Mouse (Mus musculus) kidney, embryonic 15.5 days (tissue): ENCODE results near the gene Rab40b. TPM values are rescaled to one million over a fixed set of nuclear protein-coding genes. Genes with fewer than 3 reads are reported as not detected.
"Not testable (repeated sequence)": the region's sequence is repeated elsewhere in the genome, so short reads cannot be mapped to it uniquely, and the experiment has no call there.

ENCODE experiments used
- ATAC-seq: fragments of 200-750 bp; cut with Nextera tagmentation; replicated peaks from 2 replicates; pipeline ENCODE4 v1.8.0; 2017; ENCODE audit warnings: moderate TSS enrichment; ENCODE audit not compliant: low FRiP score
- H3K27ac ChIP-seq: fragments of 300-500 bp; sonication (generic); 2 replicates; pipeline ENCODE4 v1.5.1; 2015; ENCODE audit warnings: mild to moderate bottlenecking, inconsistent platforms
- H3K27me3 ChIP-seq: fragments of 300-500 bp; sonication (generic); 2 replicates; pipeline ENCODE4 v1.6.1; 2015; ENCODE audit warnings: inconsistent platforms
- H3K36me3 ChIP-seq: fragments of 300-500 bp; sonication (generic); 2 replicates; pipeline ENCODE4 v1.6.1; 2015; ENCODE audit warnings: inconsistent platforms
- H3K4me1 ChIP-seq: fragments of 300-500 bp; sonication (generic); 2 replicates; pipeline ENCODE4 v1.6.1; 2015; ENCODE audit warnings: inconsistent platforms
- H3K4me2 ChIP-seq: fragments of 300-500 bp; sonication (generic); 2 replicates; pipeline ENCODE4 v1.6.1; 2015; ENCODE audit warnings: moderate library complexity, mild to moderate bottlenecking, inconsistent platforms
- H3K4me3 ChIP-seq: fragments of 300-500 bp; sonication (generic); replicated peaks from 2 replicates; pipeline ENCODE4 v1.5.1; 2015; ENCODE audit warnings: mild to moderate bottlenecking, inconsistent platforms
- H3K9ac ChIP-seq: fragments of 300-500 bp; sonication (generic); 2 replicates; pipeline ENCODE4 v1.6.1; 2015; ENCODE audit warnings: mild to moderate bottlenecking, inconsistent platforms
- H3K9me3 ChIP-seq: fragments of 300-500 bp; sonication (generic); replicated peaks from 2 replicates; pipeline ENCODE4 v1.6.1; 2016; ENCODE audit warnings: inconsistent platforms
- WGBS: fragments of 180-500 bp; shearing (Covaris S2); methylation state at CpG from one replicate; pipeline ENCODE4 v1.1.7; 2015; ENCODE audit warnings: mixed read lengths; 5-methylcytosine and 5-hydroxymethylcytosine counted together
- microRNA-seq: library from miRNA; unstranded; fragments of <30 nt; microRNA quantifications from one replicate; pipeline ENCODE4, GENCODE M21; 2016
- polyA plus RNA-seq: library from polyadenylated mRNA; unstranded; fragments of >200 nt; fragmentation: Nextera tagmentation; extraction: Ambion mirVana; gene quantifications from 2 replicates; pipeline ENCODE4 v1.2.1, GENCODE M21; 2015

Rab40b gene
- polyA plus RNA-seq, 1 experiment from 2014 or later = 5.5 TPM

GRCm38 (mm10) chr11:121326034-121326433 lies 62.0 kb downstream of the Rab40b start:
- Histone ChIP-seq H3K4me3 (no peak overlapping the region), H3K4me1 (no peaks in the 10 kb centered on the region), H3K27ac (no peak overlapping the region), H3K36me3 (peaks cover 66% of the 10 kb centered on the region), H3K9ac (no peak overlapping the region), H3K9me3 (peaks cover 2% of the 10 kb centered on the region), H3K4me2 (no peak overlapping the region), H3K27me3 (no peaks in the 10 kb centered on the region)
- no peak for ATAC-seq
- WGBS = 63% methylated on average over 1 of the region's 1 CpGs

GRCm38 (mm10) chr11:121307712-121308111 lies 80.3 kb downstream of the Rab40b start:
- H3K36me3 ChIP-seq = peaks cover 79% of the 10 kb centered on the region
- ATAC-seq, H3K4me1 ChIP-seq, H3K27ac ChIP-seq, H3K4me2 ChIP-seq, H3K27me3 ChIP-seq, H3K9me3 ChIP-seq, H3K4me3 ChIP-seq, H3K9ac ChIP-seq: not testable (repeated sequence)
- 69% methylated on average over 6 of the region's 6 CpGs for WGBS

GRCm38 (mm10) chr11:121306608-121307007 lies 81.4 kb downstream of the Rab40b start:
- no peaks in the 10 kb centered on the region for H3K4me1 ChIP-seq
- no peak overlapping the region for H3K4me3 ChIP-seq
- ATAC-seq = no peak
- no peak overlapping the region for H3K27ac ChIP-seq
- H3K9ac ChIP-seq = no peak overlapping the region
- peaks cover 90% of the 10 kb centered on the region for H3K36me3 ChIP-seq
- H3K27me3 ChIP-seq = no peaks in the 10 kb centered on the region
- peaks cover 7% of the 10 kb centered on the region; the same call in 1 of the 2 replicates for H3K9me3 ChIP-seq
- 94% methylated on average over 8 of the region's 8 CpGs for WGBS
- no peak overlapping the region for H3K4me2 ChIP-seq

Small RNA genes within 50 kb of the gene (microRNA-seq; reads per million reads assigned to microRNA genes)
- 0.44 reads per million for gene Mir7236

Other genes with a start within 250 kb of the Rab40b start
- gene Tex19.1, start 242.1 kb downstream of the Rab40b start, polyA plus RNA-seq = 0.09 TPM in 1 of 2 replicates, not detected in the other
- 0.09 TPM in 1 of 2 replicates, not detected in the other for gene Uts2r, start 228.0 kb downstream of the Rab40b start, polyA plus RNA-seq
- gene Hexdc, start 183.8 kb downstream of the Rab40b start, polyA plus RNA-seq = 9.6 and 13.7 TPM in 2 replicates
- gene Ogfod3, start 183.5 kb downstream of the Rab40b start, polyA plus RNA-seq = 31.7 and 32.0 TPM in 2 replicates
- 32.6 and 34.4 TPM in 2 replicates for gene Cybc1, start 158.9 kb downstream of the Rab40b start, polyA plus RNA-seq
- 53.8 and 60.5 TPM in 2 replicates for gene Narf, start 151.0 kb downstream of the Rab40b start, polyA plus RNA-seq
- gene Foxk2, start 128.3 kb downstream of the Rab40b start, polyA plus RNA-seq = 8.0 TPM in 2 replicates
- 87.5 and 90.5 TPM in 2 replicates for gene Wdr45b, start 33.8 kb downstream of the Rab40b start, polyA plus RNA-seq
- 8.7 and 9.9 TPM in 2 replicates for gene Fn3krp, start 33.1 kb upstream of the Rab40b start, polyA plus RNA-seq
- 2.6 and 2.7 TPM in 2 replicates for gene Fn3k, start 46.7 kb upstream of the Rab40b start, polyA plus RNA-seq
- 33.9 and 37.4 TPM in 2 replicates for gene Tbcd, start 63.7 kb upstream of the Rab40b start, polyA plus RNA-seq
- gene Zfp750, start 131.1 kb upstream of the Rab40b start, polyA plus RNA-seq = 0.67 and 0.77 TPM in 2 replicates